ENCODE assay signal across 22 mouse cellular contexts in the genomic region with DNA sequence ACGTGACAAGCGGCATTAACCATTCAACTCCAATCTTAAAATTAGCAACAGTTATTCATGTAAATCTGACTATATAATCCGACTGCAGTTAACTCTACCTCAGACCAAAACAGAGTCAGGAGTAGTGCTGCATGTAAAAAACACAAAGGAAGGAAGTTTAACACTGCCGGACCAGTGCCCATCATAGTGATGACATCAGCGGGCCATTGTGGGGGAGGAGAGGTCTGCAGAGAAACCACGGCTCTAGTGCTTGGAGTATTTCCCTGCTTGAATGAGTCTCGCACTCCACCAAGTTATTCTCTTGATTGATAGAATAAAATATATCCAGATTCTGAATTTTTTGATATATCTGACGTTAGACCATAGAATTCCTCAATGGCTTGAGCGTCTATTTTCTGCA.
"Had no signal": no experiment of that assay in that cellular context is flagged by ENCODE, and none has a peak within 500 bp of the region (broad histone marks: within the 10 kb centered on the region; RNA-seq: fewer than 3 reads in every experiment).

No protein-coding gene starts in this region.

- DNase-seq: kidney, adult 11 months; kidney, adult 8-10 months; kidney, postnatal 10 days; kidney, postnatal 4 days; left cerebral cortex, postnatal 4 days; liver, postnatal 0 days; lung, postnatal 36 days; retina, postnatal 1 day; right cerebral cortex, postnatal 25 days; spleen, adult 18-20 months; thymus, adult 18-20 months; thymus, postnatal 36 days had no signal

- H3K4me1 ChIP-seq: midbrain, embryonic 10.5 days; midbrain, embryonic 13.5 days; neural tube, embryonic 13.5 days had no signal

- H3K9me3 ChIP-seq: limb, embryonic 12.5 days; limb, embryonic 15.5 days; midbrain, embryonic 10.5 days; midbrain, embryonic 13.5 days; neural tube, embryonic 13.5 days had no signal

- H3K4me3 ChIP-seq: limb, embryonic 12.5 days; limb, embryonic 15.5 days; midbrain, embryonic 10.5 days; midbrain, embryonic 13.5 days; myocyte; neural tube, embryonic 13.5 days had no signal

- H3K27ac ChIP-seq: limb, embryonic 12.5 days; limb, embryonic 15.5 days; liver, embryonic 14.5 days; midbrain, embryonic 10.5 days; midbrain, embryonic 13.5 days; neural tube, embryonic 13.5 days had no signal

- H3K4me2 ChIP-seq: limb, embryonic 12.5 days; limb, embryonic 15.5 days; liver, embryonic 11.5 days; midbrain, embryonic 13.5 days; neural tube, embryonic 13.5 days had no signal

- H3K9ac ChIP-seq: limb, embryonic 12.5 days; limb, embryonic 15.5 days; liver, embryonic 14.5 days; liver, postnatal 0 days; midbrain, embryonic 13.5 days; neural tube, embryonic 13.5 days had no signal

- ATAC-seq: liver, postnatal 0 days; lung, postnatal 0 days; midbrain, embryonic 13.5 days; midbrain, embryonic 16.5 days had no signal

- H3K27me3 ChIP-seq: limb, embryonic 12.5 days; limb, embryonic 15.5 days; midbrain, embryonic 13.5 days; neural tube, embryonic 13.5 days had no signal
